Mouse (Mus musculus) retina, postnatal 1 day (tissue): ENCODE measurements around the gene Zfp128.
"Not testable (repeated sequence)": the region's sequence is repeated elsewhere in the genome, so short reads cannot be mapped to it uniquely, and the experiment has no call there.

ENCODE experiments used
- DNase-seq: peaks from one replicate; pipeline ENCODE4 v3.0.0-alpha.2; 2012

The Zfp128 gene

GRCm38 (mm10) chr7:12880911-12881660 lies at the start of gene Zfp128:
Zfp128 (plus strand) TSS chr7:12881177.
- DNase-seq = peak; percentile 97

DNA sequence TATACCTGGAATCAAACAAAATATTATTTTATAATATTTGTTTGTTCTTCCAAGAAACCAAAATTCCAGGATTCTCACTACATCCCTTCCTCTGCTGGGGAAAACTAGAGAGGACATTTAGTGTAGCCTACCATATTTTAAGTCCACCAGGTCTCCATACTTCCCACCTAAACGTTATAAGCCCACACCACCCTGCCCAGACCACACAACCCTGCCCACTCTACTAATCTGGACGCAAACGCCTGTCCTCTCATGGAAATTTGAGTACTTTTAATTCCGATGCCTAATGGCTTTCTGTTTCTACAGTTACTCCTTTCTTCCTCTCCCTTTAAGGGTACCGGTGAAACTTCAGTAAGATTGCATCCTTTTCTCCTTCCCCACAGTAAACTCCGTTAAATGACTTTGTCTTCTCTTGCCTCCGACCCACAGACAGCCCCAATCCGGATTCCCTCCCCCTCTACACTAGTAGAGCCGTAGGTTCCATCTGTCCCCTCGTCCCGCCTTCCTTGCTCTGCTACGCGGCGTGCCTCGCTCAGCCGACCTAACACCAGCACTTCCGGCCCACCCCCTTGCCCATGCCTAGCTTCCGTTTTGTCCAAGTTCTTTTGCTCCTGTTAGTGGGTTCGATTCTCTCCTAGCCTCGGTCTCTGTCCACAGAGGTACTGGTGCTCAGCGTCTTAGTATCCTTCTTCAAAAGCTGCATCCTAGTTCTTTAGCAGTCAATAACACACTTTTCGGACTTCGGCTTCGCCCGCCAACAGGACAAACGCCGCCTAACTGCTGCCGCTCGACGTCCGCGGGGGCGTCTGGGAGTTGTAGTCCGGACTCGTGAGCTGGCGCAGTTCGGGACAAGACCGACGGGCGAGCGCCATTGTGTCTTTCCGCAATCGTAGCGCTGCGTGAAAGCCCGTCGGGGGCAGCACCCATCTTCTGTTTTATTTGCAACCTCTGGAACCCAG lies 46.5 kb upstream of the Zfp128 start, which contains the start of gene Zfp110:
Zfp110 (plus strand) TSS at position 600 of the 959 bp plus-strand sequence.
- DNase-seq = peak; percentile 93

- no peak for DNase-seq
Observed at GRCm38 (mm10) chr7:12835193-12835671, 45.7 kb upstream of the Zfp128 start.

- DNase-seq = no peak
Observed at GRCm38 (mm10) chr7:12835779-12836178, 45.2 kb upstream of the Zfp128 start.

DNA sequence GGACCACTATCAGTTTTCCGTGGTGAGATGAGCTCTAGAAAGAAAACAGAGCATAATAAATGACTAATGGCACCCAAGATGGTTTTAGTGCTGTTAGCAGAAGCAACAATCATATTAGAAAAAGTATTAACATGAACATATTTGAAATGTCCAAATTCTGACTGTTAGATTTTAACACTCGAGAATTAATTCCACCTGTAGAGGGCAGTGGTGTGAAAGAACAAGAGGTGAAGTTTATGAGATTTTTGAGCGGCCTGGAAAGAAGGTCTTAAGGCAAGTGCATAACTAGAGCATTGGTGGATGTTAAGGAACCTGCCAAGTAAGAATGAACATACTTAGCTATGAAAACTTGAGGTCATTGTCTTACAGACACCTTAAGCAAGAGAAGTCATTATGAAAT lies 6.7 kb upstream of the Zfp128 start:
- peak; percentile 53 for DNase-seq

GRCm38 (mm10) chr7:12880036-12880435 lies 941 bp upstream of the Zfp128 start:
- DNase-seq = no peak

DNA sequence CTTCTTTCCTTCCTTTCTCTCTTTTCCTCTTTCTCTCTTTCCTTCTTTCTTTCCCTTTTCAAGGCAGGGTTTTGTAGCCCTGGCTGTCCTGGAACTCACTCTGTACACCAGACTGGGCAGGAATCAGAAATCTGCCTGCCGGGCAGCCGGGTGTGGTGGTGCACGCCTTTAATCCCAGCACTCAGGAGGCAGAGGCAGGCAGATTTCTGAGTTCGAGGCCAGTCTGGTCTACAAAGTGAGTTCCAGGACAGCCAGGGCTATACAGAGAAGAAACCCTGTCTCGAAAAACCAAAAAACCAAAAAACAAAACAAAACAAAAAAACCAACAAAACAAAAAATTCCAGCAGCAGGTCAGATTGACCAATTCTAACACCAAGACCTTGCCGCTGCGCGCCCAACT lies 480 bp upstream of the Zfp128 start:
- not testable (repeated sequence) for DNase-seq

DNA sequence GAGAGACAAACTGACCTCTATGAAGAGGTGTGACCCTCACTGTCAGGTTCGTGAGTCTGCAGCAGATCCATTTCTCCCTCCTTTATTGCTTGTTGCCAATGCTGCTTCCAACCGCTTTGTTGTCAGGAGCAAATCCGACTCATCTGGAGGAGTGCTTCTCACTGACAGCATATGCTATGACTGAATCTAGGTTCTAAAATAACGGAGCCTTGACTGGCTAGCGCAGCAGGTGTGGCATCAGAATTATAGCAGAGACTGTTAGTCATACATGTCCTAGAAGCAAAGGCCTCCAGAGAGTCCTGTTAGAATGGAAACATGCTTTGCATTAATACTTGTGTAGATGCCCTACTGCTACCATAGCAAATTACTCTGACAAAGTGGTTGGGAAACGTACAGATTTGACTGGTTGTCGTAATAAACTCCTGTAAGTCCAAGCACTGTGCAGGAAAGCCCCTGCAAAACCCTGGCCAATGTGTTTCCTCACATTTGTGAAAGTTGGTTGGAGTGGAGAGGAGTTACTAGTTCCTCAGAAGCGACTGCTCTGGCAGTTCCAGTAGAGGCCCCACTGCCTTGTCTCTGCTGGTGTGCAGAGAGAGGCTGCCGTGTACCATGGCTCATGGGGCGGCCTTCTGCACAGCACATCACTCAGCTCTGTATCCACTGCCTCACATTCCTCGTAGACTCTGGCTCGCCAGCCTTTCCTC lies 5.7 kb downstream of the Zfp128 start:
- DNase-seq = no peak

GRCm38 (mm10) chr7:12887585-12887984 lies 6.6 kb downstream of the Zfp128 start:
- DNase-seq = no peak

GRCm38 (mm10) chr7:12890928-12891327 lies 10.0 kb downstream of the Zfp128 start:
- DNase-seq = no peak

GRCm38 (mm10) chr7:12891334-12891733 lies 10.4 kb downstream of the Zfp128 start:
- DNase-seq = no peak

- DNase-seq = peak; percentile 97
Observed at GRCm38 (mm10) chr7:12897655-12898410, 16.9 kb downstream of the Zfp128 start, which contains the start of gene Zscan22. Zscan22 (plus strand) TSS chr7:12897815.

GRCm38 (mm10) chr7:12901517-12901916 lies 20.5 kb downstream of the Zfp128 start:
- DNase-seq = no peak

- DNase-seq = no peak
Observed at GRCm38 (mm10) chr7:12903623-12904022, 22.6 kb downstream of the Zfp128 start.

DNA sequence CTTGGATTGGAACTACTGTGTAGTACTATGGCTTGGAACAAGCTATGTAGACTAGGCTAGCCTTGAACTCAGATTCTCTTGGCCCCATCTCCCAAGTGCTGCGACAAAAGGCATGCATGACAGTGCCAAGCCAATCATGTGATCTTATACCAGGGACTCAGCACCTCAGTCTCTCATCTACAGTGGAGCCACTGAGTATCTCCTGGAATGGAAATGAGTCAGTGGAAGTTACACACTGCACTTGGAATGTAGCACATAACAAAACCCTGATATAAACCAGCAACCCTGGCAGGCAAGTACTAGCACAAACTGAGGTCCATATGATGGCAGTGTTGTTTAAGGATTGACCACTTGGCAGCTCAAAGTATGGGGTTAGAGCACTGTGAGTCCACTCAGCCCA lies 24.2 kb downstream of the Zfp128 start:
- no peak for DNase-seq

- peak; percentile 86 for DNase-seq
Observed at GRCm38 (mm10) chr7:12909498-12909962, 28.6 kb downstream of the Zfp128 start.

GRCm38 (mm10) chr7:12910181-12910668 lies 29.2 kb downstream of the Zfp128 start:
- peak; percentile 85 for DNase-seq

GRCm38 (mm10) chr7:12913556-12913955 lies 32.6 kb downstream of the Zfp128 start:
- DNase-seq = peak; percentile 46

DNA sequence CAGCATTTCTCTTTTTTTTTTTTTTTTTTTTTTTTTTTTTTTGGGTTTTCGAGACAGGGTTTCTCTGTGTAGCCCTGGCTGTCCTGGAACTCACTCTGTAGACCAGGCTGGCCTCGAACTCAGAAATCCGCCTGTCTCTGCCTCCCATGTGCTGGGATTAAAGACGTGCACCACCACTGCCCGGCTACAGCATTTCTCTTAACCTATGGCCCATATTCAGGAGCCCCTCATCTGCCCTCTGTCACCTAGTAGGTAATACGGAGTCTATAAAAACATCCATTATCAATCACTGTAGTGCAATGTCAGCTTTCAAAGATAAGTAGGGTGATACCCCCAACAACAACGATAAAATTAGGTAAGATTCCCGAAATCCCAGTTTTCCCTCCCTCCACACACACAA lies 39.5 kb downstream of the Zfp128 start:
- DNase-seq = not testable (repeated sequence)

- no peak for DNase-seq
Observed at GRCm38 (mm10) chr7:12921318-12921704, 40.3 kb downstream of the Zfp128 start.

DNA sequence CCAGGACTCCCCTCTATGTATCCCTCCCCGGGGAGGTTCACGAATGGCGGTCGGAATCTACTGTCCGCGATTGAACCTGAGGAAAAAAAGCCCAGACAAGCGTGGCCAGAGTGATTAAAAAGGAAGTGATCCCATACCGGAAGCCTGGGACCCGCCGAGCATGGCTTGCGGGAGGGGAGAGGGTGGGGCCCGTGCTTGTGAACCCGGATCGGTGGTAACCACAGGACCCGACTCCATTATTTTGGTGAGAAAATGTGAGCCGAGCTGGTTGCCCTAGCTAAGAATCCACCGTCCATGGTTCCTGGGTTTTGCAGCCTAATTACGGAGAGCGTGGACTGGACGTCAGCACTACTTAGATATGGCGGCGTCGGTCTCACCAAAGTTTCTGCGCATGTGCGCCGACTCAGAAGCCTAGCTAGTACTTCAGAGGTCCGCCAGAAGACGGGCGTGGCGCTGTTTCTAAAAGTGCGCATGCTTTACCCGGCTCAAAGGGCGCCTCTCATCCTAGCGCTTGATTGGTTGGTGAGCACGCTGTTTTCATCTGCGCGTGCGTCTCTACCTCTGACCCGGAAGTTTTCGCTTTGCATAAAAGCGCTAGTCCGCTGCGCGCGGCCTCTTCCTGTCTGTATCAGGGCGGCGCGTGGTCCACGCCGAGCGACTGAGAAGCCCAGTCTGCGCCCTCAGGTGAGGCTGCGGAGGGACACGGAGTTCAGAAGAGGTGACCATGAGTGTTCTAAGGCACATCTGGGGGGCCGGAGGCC lies 40.9 kb downstream of the Zfp128 start, which contains the start of gene Rps5:
Rps5 (plus strand) TSS at position 586 of the 761 bp plus-strand sequence.
- DNase-seq = peak; percentile 100
